15 mouse cellular contexts compared by ENCODE assay signal in the genomic region with DNA sequence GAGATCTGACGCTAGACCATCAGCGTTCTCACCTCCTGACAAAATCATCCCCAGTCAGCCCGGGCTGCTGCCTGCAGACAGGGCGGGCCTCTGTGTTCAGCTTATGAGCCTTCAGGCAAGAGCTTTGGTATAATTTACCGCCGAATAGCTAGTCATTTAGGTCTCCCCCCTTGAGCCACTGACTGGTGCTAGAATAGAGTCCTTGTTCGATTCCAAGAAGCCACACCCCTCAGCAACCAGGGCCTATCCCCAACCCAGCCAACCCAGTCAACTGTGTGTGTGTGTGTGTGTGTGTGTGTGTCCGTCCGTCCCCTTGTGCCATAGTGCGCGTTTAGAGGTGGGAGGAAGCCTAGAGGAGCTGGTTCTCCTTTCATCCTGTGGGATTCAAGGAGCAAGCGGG. TPM values are rescaled to one million over a fixed set of nuclear protein-coding genes. Genes with fewer than 3 reads are reported as not detected.
DNase-seq lines count a peak whose midpoint lies in the region; ATAC-seq lines count a peak whose summit lies in the region.
"Had no signal": no experiment of that assay in that cellular context is flagged by ENCODE, and none has a peak within 500 bp of the region (broad histone marks: within the 10 kb centered on the region; RNA-seq: fewer than 3 reads in every experiment).

No protein-coding gene starts in this region.

- peaks cover 60% of the 10 kb centered on the region for H3K4me1 ChIP-seq in kidney, embryonic 15.5 days
- peaks cover 50% of the 10 kb centered on the region for H3K4me1 ChIP-seq in limb, embryonic 13.5 days

- no peak for ATAC-seq in kidney, embryonic 15.5 days (replicated peaks; ENCODE audit: low FRiP score)
- ATAC-seq in limb, embryonic 13.5 days (ENCODE audit: low FRiP score, low read depth): 0 out of 2 replicates have a peak, but pooled peaks have one; percentile 41
- ATAC-seq: liver, postnatal 0 days had no signal

- WGBS in kidney, embryonic 15.5 days: 62% methylated on average over 12 of the region's 12 CpGs
- WGBS in limb, embryonic 13.5 days: 64% methylated on average over 12 of the region's 12 CpGs

- no peak overlapping the region for H3K9ac ChIP-seq in kidney, embryonic 15.5 days
- no peak overlapping the region for H3K9ac ChIP-seq in limb, embryonic 13.5 days
- H3K9ac ChIP-seq: embryonic facial prominence, embryonic 12.5 days; liver, postnatal 0 days; stomach, embryonic 15.5 days had no signal

- H3K27me3 ChIP-seq in kidney, embryonic 15.5 days: no peaks in the 10 kb centered on the region
- H3K27me3 ChIP-seq in limb, embryonic 13.5 days: no peaks in the 10 kb centered on the region
- H3K27me3 ChIP-seq: embryonic facial prominence, embryonic 12.5 days; stomach, embryonic 15.5 days had no signal

- H3K4me3 ChIP-seq in kidney, embryonic 15.5 days (replicated peaks): no peak overlapping the region
- no peak overlapping the region for H3K4me3 ChIP-seq in limb, embryonic 13.5 days
- H3K4me3 ChIP-seq: embryonic facial prominence, embryonic 12.5 days; stomach, embryonic 15.5 days had no signal

- no peak for DNase-seq in kidney, adult 8-10 months
- DNase-seq in ES-CJ7 (ENCODE audit: low read depth, low spot score) (peak; percentile 55), ZHBTc4 (ENCODE audit: low read depth, low spot score) (peak; percentile 58)
- no peak for DNase-seq in cerebellum, adult 11 months
- no peak for DNase-seq in adrenal gland, postnatal 25 days
- DNase-seq: cerebellum, adult 9-10 months; gastrocnemius, postnatal 10 days; heart, adult 18-20 months; kidney, adult 11 months; kidney, postnatal 10 days; liver, postnatal 0 days had no signal

- H3K36me3 ChIP-seq in kidney, embryonic 15.5 days: peaks cover 16% of the 10 kb centered on the region
- H3K36me3 ChIP-seq in limb, embryonic 13.5 days: peaks cover 18% of the 10 kb centered on the region

- H3K27ac ChIP-seq in kidney, embryonic 15.5 days: 0 out of 2 replicates have a peak overlapping the region, but pooled peaks have one; percentile 37
- peak overlapping the region; percentile 56; the same call in 1 of the 2 replicates for H3K27ac ChIP-seq in limb, embryonic 13.5 days
- H3K27ac ChIP-seq: stomach, embryonic 15.5 days had no signal

- H3K9me3 ChIP-seq in kidney, embryonic 15.5 days (replicated peaks): no peaks in the 10 kb centered on the region
- H3K9me3 ChIP-seq in limb, embryonic 13.5 days: no peaks in the 10 kb centered on the region
- H3K9me3 ChIP-seq: stomach, embryonic 15.5 days had no signal

- no peak overlapping the region for H3K4me2 ChIP-seq in kidney, embryonic 15.5 days
- H3K4me2 ChIP-seq in limb, embryonic 13.5 days (replicated peaks): no peak overlapping the region
- H3K4me2 ChIP-seq: embryonic facial prominence, embryonic 12.5 days; stomach, embryonic 15.5 days had no signal

RNA-seq across cellular contexts. Expression of gene Foxk1, which starts 29.7 kb away (rescaled TPM):
- polyA plus RNA-seq in kidney, embryonic 15.5 days (2015; fragmentation: Nextera tagmentation; extraction: Ambion mirVana): 6.4 and 7.7 TPM in 2 replicates
- polyA plus RNA-seq in limb, embryonic 13.5 days (2015; fragmentation: Nextera tagmentation; extraction: Ambion mirVana): 6.3 and 6.6 TPM in 2 replicates
- 24.2 and 27.3 TPM in 2 replicates for total RNA-seq in adrenal gland, postnatal 25 days (2021)

RNA-seq across cellular contexts. Expression of gene Ap5z1, which starts 32.7 kb away (rescaled TPM):
- polyA plus RNA-seq in kidney, embryonic 15.5 days (2015; fragmentation: Nextera tagmentation; extraction: Ambion mirVana): 10.2 and 12.9 TPM in 2 replicates
- 7.9 and 8.1 TPM in 2 replicates for polyA plus RNA-seq in limb, embryonic 13.5 days (2015; fragmentation: Nextera tagmentation; extraction: Ambion mirVana)
- 17.7 and 28.4 TPM in 2 replicates for total RNA-seq in adrenal gland, postnatal 25 days (2021)

Comparison
In these comparisons a context has a peak if more than half of its experiments do, and no peak if none do; other contexts are left out.
1. DNase-seq: peak in ES-CJ7 (single experiment) and ZHBTc4 (single experiment); none in kidney, adult 8-10 months (0 of 2), cerebellum, adult 11 months (single experiment) and adrenal gland, postnatal 25 days (single experiment).